Mouse (Mus musculus): ENCODE measurements around the gene Slc12a8.

GRCm38 (mm10) chr16:33706111-33706890, 189.2 kb downstream of the Slc12a8 start:
- TF ChIP-seq CTCF (IDR thresholded peaks at IDR 0.05; ENCODE audit: low read depth, low read length): peak; percentile 30
- no peak for TF ChIP-seq POLR2A (IDR thresholded peaks at IDR 0.05; ENCODE audit: insufficient read depth, low read length)
- no peak for TF ChIP-seq EP300 (IDR thresholded peaks at IDR 0.05; ENCODE audit: insufficient read depth, low read depth, low read length)

Measured in ES-Bruce4 (cell line).